Comparison of ENCODE assay signal across 10 mouse cellular contexts in genomic region chr9:24291385-24291784, GRCm38 (mm10).
A peak's percentile ranks its signal among the peaks of the same experiment; 100 is the strongest.
DNase-seq lines count a peak whose midpoint lies in the region; TF ChIP-seq lines count a peak whose summit lies in the region.
"Had no signal": no experiment of that assay in that cellular context is flagged by ENCODE, and none has a peak within 500 bp of the region (broad histone marks: within the 10 kb centered on the region; RNA-seq: fewer than 3 reads in every experiment).

No protein-coding gene starts in this region.

- TF ChIP-seq POLR2A in kidney, adult 2 months (IDR thresholded peaks at IDR 0.05; ENCODE audit: low read depth, low read length) = no peak

- no peak overlapping the region for H3K4me3 ChIP-seq in kidney, adult 2 months (ENCODE audit: insufficient read depth, low read depth, low read length)
- H3K4me3 ChIP-seq: embryonic facial prominence, embryonic 15.5 days had no signal

- no peaks in the 10 kb centered on the region for H3K36me3 ChIP-seq in kidney, adult 2 months (ENCODE audit: control insufficient read depth, insufficient read depth, low read length)
- H3K36me3 ChIP-seq: embryonic facial prominence, embryonic 15.5 days had no signal

- no peak overlapping the region for H3K27ac ChIP-seq in kidney, adult 2 months (ENCODE audit: insufficient read depth, low read depth, low read length)
- H3K27ac ChIP-seq: embryonic facial prominence, embryonic 15.5 days; macrophage had no signal

- H3K27me3 ChIP-seq in kidney, adult 2 months (replicated peaks; ENCODE audit: control insufficient read depth, insufficient read depth, low read length) = no peaks in the 10 kb centered on the region
- H3K27me3 ChIP-seq: embryonic facial prominence, embryonic 15.5 days had no signal

- DNase-seq in kidney, adult 2 months = peak; percentile 5
- DNase-seq in kidney, adult 9 months = no peak
- DNase-seq in adipocyte (ENCODE audit: low spot score) = peak; percentile 10
- peak; percentile 26 for DNase-seq in embryo, embryonic 11 days
- peak; percentile 8 to 32 for DNase-seq in lung, postnatal 4 days
- DNase-seq in thymus, postnatal 25 days = no peak
- DNase-seq in frontal cortex, postnatal 25 days (ENCODE audit: low spot score in 2 of 2) = no peak
- no peak for DNase-seq in layer of hippocampus, postnatal 10 days (ENCODE audit: low spot score in 2 of 2)

- no peaks in the 10 kb centered on the region for H3K4me1 ChIP-seq in kidney, adult 2 months (ENCODE audit: control insufficient read depth, insufficient read depth, low read length)
- H3K4me1 ChIP-seq: embryonic facial prominence, embryonic 15.5 days had no signal

- TF ChIP-seq CTCF in kidney, adult 2 months (conservative IDR thresholded peaks at IDR 0.05; ENCODE audit: insufficient read depth, insufficient read length, low read depth, low read length) = no peak

- 37% methylated on average over 6 of the region's 6 CpGs for WGBS in kidney, adult 2 months

Comparison
In these comparisons a context has a peak if more than half of its experiments do, and no peak if none do; other contexts are left out.
1. DNase-seq: peak in kidney, adult 2 months (single experiment), adipocyte (single experiment), embryo, embryonic 11 days (single experiment) and lung, postnatal 4 days (2 of 2); none in kidney, adult 9 months (single experiment), thymus, postnatal 25 days (single experiment), frontal cortex, postnatal 25 days (0 of 2) and layer of hippocampus, postnatal 10 days (0 of 2).